Mouse (Mus musculus) bone marrow, adult 2 months (tissue): Measurements from ENCODE around the gene Cd247. TPM values are rescaled to one million over a fixed set of nuclear protein-coding genes. Genes with fewer than 3 reads are reported as not detected.

Experiments used
- H3K27ac ChIP-seq: fragments of 200-500 bp; 2 replicates; pipeline ENCODE4 v1.5.1; 2012; ENCODE audit warnings: low read depth, mild to moderate bottlenecking, control low read depth, inconsistent platforms, low read length; ENCODE audit not compliant: control insufficient read depth, poor library complexity, insufficient read depth
- H3K4me1 ChIP-seq: fragments of 200-500 bp; 2 replicates; pipeline ENCODE4 v1.6.1; 2011; ENCODE audit warnings: low read length; ENCODE audit not compliant: control insufficient read depth, insufficient read depth
- H3K4me3 ChIP-seq: fragments of 200-500 bp; replicated peaks from 2 replicates; pipeline ENCODE3; 2011; ENCODE audit warnings: mild to moderate bottlenecking, low read depth, low read length, control low read depth; ENCODE audit not compliant: control insufficient read depth
- CTCF ChIP-seq: fragments of 200-500 bp; IDR thresholded peaks from 2 replicates; pipeline ENCODE4 v1.5.1; 2011; ENCODE audit warnings: low read length, control low read depth; ENCODE audit not compliant: control insufficient read depth, insufficient read depth
- POLR2A ChIP-seq: fragments of 200-500 bp; IDR thresholded peaks from 2 replicates; pipeline ENCODE4 v1.6.1; 2011; ENCODE audit warnings: low read depth, mild to moderate bottlenecking, control low read depth, low read length, borderline replicate concordance; ENCODE audit not compliant: control insufficient read depth
- whole genome bisulfite sequencing: fragments of 180-500 bp; shearing (Covaris S2); methylation state at CpG from one replicate; pipeline ENCODE4 v1.1.7; 2018; 5-methylcytosine and 5-hydroxymethylcytosine counted together
- polyA plus RNA-seq: library from polyadenylated mRNA; stranded (reverse); fragments of >200 nt; gene quantifications from 2 replicates; pipeline ENCODE4 v1.2.4, GENCODE M21; 2011; ENCODE audit warnings: low replicate concordance; ENCODE audit not compliant: missing spikeins, insufficient read depth, insufficient read length

Gene Cd247
- polyA plus RNA-seq, 1 experiment: 4.9 TPM

DNA sequence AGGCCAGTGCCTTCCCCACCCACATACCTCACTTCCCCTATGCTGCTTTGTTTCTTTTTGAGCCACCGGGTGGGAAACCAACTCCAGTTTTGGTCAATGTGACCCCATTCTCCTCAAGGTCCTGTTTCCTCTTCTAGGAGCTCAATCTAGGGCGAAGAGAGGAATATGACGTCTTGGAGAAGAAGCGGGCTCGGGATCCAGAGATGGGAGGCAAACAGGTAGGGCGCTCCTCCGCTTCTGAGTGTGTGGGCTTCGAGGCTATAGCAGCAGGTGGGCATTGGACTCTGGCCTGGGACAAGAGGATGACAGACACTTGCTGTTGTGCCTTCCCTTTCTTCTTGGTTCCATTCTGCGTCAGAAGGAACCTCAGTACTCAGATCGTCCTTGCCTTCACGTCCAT lies 68.8 kb downstream of the Cd247 start:
- no peaks in the 10 kb centered on the region; the same call in 1 of the 2 replicates for H3K4me1 ChIP-seq
- H3K4me3 ChIP-seq: no peak overlapping the region
- no peak overlapping the region for H3K27ac ChIP-seq
- TF ChIP-seq CTCF (no peak), POLR2A (no peak)
- WGBS: 88% methylated on average over 11 of the region's 11 CpGs

DNA sequence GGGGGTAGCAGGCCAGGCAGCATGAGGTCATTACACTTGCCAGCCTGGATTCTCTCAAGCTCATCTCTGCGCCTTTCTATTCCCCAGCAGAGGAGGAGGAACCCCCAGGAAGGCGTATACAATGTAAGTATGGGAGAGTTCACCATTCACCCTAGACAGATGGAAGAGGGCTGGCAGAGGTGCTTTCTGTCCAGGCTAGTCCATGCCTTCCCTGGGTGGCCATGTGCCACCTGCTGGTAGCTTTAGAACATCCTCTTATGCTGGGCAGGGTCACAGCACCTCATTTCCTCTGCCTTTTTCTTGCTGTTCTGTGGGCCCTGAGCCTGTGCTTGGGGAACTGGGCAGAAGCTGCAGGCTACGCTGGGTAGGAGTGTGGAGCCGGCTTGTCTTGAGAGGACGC lies 69.9 kb downstream of the Cd247 start:
- peak; percentile 66; the same call in 1 of the 2 replicates for TF ChIP-seq CTCF
- TF ChIP-seq POLR2A: no peak
- Histone ChIP-seq H3K4me1 (no peaks in the 10 kb centered on the region), H3K4me3 (no peak overlapping the region), H3K27ac (no peak overlapping the region)
- WGBS: 75% methylated on average over 5 of the region's 5 CpGs

DNA sequence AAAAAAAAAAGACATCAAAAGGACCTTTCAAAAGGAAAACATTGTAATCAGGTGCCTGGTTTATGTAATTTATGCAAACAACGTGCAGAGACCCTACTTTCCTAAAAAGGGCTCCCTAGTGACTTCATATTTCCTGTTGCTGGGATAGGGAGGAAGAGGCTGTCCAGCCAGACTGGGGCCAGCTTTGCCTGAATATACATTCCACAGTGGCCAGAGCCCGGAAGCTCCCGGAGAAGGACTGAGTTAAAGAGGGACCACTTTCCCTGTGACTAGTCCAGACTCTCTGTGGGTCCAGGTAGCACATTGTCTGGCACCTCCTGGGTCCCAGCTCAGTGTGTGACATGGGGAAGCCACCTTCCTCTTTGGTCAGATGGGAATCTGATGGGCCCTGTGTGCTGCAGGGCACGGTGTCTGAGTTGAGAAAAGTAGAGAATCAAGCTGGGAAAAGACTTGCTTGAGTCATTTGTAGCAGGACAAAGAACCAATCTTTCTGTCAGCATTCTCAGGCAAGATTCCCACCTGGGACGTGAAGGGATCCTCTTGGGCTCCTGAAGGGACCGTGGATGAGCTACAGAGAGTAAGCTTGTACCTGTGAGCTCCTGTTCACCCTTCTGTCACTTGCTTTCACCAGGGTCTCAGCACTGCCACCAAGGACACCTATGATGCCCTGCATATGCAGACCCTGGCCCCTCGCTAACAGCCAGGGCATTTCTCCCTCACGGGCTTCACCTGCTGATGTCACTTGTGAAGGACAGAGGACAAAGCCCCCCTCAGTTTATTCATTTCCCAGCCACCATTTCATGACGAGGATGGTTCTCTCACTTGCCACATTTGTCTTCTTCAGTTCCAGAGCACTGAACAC lies 72.1 kb downstream of the Cd247 start:
- Histone ChIP-seq H3K4me3 (no peak overlapping the region), H3K4me1 (no peaks in the 10 kb centered on the region), H3K27ac (no peak overlapping the region)
- 71% methylated on average over 9 of the region's 9 CpGs for WGBS
- TF ChIP-seq CTCF (no peak), POLR2A (no peak)

DNA sequence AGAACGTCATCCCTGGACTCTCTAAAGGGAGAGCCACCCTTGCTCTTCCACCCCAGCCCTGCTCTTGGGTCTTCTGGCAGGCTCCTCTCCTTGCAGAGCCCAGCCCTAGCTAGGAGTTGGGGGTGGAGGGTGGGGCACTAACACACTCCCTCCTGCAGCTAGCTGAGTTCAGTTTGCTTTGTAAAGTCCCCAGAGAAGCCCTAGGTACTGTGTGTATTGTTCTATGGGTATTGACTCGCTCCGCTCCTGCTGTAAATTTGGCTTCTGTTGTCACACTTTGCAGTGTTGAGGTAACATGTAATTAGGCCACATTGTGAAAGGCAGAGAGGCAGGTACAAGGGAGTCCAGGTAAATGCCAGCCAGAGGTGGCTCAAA lies 72.7 kb downstream of the Cd247 start:
- WGBS: 88% methylated on average over 3 of the region's 3 CpGs
- H3K27ac ChIP-seq: no peak overlapping the region
- no peak overlapping the region for H3K4me3 ChIP-seq
- no peaks in the 10 kb centered on the region for H3K4me1 ChIP-seq
- TF ChIP-seq CTCF: no peak
- TF ChIP-seq POLR2A: no peak

DNA sequence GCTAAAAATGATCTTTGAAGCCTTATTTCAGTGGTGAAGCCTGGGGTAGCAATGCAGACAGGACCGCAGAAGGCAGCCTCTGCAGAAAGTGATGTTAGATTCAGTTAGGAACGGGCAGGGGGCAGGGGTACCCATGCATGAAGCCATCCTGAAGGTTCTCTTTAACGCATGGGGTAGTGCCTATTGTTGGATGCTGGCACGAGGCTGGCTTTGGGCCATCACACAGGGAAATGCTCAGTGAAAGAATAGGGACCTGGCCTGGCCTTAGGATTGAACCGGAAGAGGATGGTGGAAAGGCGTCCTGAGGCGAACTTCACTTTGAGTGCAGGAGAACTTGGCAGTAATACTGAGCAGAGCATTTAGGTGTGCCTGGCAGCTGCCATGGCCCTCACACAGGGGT lies 73.6 kb downstream of the Cd247 start:
- H3K4me3 ChIP-seq: no peak overlapping the region
- TF ChIP-seq CTCF (no peak), POLR2A (no peak)
- 87% methylated on average over 7 of the region's 7 CpGs for WGBS
- no peak overlapping the region for H3K27ac ChIP-seq
- no peaks in the 10 kb centered on the region for H3K4me1 ChIP-seq

DNA sequence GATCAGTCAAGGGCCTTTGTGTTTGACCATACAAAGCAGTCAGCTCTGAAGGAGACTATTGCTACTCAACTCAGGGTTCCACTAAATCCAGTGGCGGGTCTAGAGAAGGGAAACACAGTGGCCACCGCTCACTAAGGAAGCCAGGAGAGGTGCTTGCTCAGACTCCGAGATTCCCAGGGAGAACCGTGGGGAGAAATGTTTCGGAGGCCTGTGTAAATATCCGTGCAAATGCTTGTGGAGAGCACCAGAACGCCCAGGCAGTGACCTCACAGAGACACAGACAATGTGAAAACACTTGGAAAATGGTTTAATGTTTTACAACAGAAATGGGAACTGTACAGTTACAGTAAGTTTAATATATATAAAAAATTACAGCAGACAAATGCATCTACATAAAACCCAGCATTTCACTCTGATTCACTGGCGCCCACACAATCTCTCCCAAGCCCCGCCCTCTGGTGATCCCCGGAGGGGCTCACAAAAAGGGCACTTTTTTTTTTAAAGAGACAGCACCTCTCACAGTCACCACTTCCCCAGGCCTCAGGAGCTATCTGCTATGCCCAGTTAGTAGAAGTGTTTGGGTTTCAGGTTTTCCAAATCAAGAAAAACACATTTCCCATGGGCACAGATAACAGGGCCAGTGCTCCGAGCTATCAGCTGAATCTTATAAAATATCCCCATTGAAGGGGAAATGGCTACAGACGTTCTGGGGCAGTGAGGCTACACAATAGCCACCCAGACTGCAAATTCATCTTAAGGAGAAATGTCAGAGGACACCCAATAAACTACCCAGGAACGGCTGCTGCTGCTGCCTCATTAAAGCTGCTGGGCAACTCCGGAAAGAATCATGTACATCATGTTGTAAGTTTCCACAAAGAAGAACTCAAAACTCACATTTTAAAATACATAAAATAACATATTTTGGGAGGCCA lies 76.6 kb downstream of the Cd247 start:
- 67% methylated on average over 14 of the region's 14 CpGs for WGBS

DNA sequence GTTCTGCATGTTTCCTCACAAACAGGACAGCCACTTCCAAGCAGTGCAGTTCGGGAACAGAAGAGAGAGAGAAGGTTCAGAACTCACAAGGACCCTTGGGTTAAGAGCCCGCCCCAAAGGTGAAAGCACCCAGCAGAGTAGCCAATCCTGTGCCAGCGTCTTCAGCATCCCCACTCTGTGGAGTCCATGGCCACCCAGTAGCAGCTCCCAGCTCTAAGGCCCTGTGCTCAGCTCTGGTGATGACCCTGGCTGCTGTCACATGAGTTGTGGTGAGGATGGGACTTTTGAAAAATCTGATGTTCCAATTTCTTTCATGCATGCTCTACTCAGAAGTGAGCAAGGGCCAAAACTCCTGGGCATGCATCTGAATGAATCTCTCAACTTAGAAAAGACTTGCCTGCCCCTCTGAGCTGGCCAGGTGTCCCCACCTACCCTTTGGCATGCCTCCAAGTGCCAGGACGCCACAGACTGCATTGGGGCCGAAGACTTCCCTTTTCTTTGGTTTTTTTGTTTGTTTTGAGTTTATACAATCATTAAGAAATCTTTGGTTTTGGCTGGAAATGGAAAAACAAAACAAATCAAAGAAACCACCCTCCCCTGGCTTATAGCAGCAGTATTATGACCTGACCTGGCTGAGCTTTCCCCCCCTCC lies 78.3 kb downstream of the Cd247 start:
- TF ChIP-seq CTCF (no peak), POLR2A (no peak)
- no peak overlapping the region for H3K27ac ChIP-seq
- 60% methylated on average over 5 of the region's 5 CpGs for WGBS
- no peaks in the 10 kb centered on the region for H3K4me1 ChIP-seq
- no peak overlapping the region for H3K4me3 ChIP-seq

More for the DNA sequence above, 76.6 kb downstream of the Cd247 start:
- Histone ChIP-seq H3K27ac (no peak overlapping the region), H3K4me3 (no peak overlapping the region), H3K4me1 (no peaks in the 10 kb centered on the region)
- TF ChIP-seq POLR2A (no peak), CTCF (no peak)

DNA sequence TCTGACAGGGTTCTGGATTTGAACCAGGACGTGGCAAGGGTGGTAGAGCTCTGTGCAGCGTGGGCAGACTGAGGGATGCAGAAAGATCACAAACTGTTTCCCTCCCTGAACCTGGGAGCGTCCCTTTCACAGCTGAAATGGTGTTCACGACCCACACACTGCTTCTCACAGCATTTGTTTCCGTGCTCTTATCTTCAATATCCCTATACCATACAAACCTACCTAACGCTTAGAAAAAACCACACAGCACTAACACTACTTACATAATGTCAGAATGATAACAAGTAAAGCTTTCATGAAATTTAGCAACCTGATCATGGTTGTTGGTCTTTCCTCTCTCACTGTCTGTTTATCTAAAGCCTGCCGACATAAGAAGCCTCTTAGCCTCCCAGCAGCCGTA lies 80.2 kb downstream of the Cd247 start:
- H3K4me1 ChIP-seq: no peaks in the 10 kb centered on the region
- no peak overlapping the region for H3K27ac ChIP-seq
- no peak overlapping the region for H3K4me3 ChIP-seq
- TF ChIP-seq POLR2A (no peak), CTCF (no peak)
- WGBS: 75% methylated on average over 8 of the region's 8 CpGs
